Mouse (Mus musculus): ENCODE measurements at regions not wholly inside any gene's neighbourhood (a gene's known extent, or its start where the extent isn't known, plus 50 kb on each side); places are given as distances from the start of the nearest gene placed in this dataset.
"Not testable (repeated sequence)": the region's sequence is repeated elsewhere in the genome, so short reads cannot be mapped to it uniquely, and the experiment has no call there.

GRCm38 (mm10) chr2:78019916-78020315 is 73.7 kb upstream of the Cwc22 start:
- DNase-seq (ENCODE audit: low read depth, low spot score): no peak

DNA sequence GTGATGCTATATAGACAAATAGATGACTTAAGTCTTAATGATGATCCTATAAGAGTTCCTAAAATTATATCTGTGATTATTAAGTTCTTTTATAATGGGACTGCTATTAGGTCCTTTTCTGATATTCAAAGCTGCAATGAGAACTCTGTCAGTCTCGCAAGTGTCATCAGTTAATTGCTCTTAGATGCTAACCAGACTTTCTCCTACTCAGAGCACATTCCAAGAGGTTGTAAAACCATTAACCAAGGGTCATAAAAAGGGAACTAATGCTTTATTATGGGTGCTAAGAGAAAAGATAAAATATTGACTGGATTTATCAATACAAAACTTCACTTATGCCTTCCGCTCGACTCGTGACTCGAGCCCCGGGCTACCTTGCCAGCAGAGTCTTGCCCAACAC is 66.3 kb upstream of the Cwc22 start:
- not testable (repeated sequence) for DNase-seq (ENCODE audit: low read depth, low spot score)

DNA sequence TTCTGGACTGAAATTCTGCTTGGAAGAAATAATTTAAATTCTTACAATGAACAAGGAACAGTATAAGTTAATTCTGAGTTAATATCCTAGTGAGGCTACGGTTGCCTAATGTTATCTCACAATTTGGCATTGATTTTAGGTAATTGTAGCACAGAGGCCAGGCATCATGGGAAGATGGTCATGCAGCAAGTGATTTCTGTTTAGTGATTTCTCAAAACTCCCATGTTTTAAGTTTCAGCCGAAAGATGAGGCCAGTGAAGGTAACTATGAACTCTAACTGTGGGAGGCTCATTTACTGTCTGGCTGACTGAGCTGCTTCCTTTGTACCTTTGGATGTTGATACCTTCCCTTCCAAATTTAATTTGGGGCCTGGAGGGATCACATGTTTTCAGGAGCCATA is 65.6 kb upstream of the Cwc22 start:
- DNase-seq (ENCODE audit: low read depth, low spot score): no peak

DNA sequence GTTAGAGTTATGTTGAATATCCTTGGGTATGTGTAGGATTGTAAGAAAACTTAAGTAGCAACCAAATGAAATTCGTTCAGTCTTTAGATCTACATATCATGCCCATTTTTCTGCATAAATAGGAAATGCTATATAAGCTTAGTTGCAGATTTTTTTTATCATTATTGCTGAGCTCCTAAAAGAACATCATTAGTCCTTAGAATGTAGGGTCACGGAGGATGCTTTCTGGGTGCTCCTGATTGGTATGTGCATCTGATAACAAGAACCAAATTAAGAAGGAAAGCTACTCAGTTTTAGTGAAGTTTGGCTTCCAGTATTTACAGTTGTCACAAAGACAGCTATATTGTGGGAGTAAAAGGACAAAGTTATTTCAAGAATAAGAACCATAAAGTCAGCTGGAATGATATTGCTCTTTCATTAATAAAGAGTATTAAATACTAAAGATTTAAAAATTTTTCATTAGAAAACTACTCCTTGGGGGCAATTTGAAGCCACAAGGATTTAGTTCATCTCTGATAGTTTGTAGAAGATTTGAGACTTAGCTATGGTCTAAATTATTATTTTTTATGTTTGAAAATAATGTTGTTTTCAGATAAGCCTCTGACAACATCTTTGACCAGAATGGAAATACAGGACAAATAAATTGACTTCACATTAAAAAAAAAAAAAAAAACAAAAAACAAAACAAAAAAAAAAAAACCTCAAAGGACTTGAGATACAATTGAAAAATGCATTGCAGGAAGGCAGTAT is 65.1 kb upstream of the Cwc22 start:
- DNase-seq (ENCODE audit: low read depth, low spot score): no peak

GRCm38 (mm10) chr2:78010066-78010690 is 64.0 kb upstream of the Cwc22 start:
- no peak for DNase-seq (ENCODE audit: low read depth, low spot score)

GRCm38 (mm10) chr2:78008094-78008493 is 61.9 kb upstream of the Cwc22 start:
- DNase-seq (ENCODE audit: low read depth, low spot score): no peak

GRCm38 (mm10) chr2:78005402-78006021 is 59.3 kb upstream of the Cwc22 start:
- DNase-seq (ENCODE audit: low read depth, low spot score): no peak

- DNase-seq (ENCODE audit: low read depth, low spot score): no peak
Measured at GRCm38 (mm10) chr2:78004426-78004825, 58.3 kb upstream of the Cwc22 start.

Data from A20 (cell line).